Mouse (Mus musculus): Measurements from ENCODE around the gene Nans.

GRCm38 (mm10) chr4:46465740-46466139 lies 23.3 kb upstream of the Nans start:
- TF ChIP-seq CTCF (IDR thresholded peaks at IDR 0.05; ENCODE audit: extremely low read depth, insufficient read depth, insufficient read length, insufficient replicate concordance): no peak
- no peak for TF ChIP-seq POLR2A (IDR thresholded peaks at IDR 0.05; ENCODE audit: low read depth, low read length)
